Mouse (Mus musculus): ENCODE data around the gene Hoxd1. TPM values are rescaled to one million over a fixed set of nuclear protein-coding genes. Genes with fewer than 3 reads are reported as not detected.

The Hoxd1 gene
- polyA plus RNA-seq, 1 experiment from 2014 or later = not detected

DNA sequence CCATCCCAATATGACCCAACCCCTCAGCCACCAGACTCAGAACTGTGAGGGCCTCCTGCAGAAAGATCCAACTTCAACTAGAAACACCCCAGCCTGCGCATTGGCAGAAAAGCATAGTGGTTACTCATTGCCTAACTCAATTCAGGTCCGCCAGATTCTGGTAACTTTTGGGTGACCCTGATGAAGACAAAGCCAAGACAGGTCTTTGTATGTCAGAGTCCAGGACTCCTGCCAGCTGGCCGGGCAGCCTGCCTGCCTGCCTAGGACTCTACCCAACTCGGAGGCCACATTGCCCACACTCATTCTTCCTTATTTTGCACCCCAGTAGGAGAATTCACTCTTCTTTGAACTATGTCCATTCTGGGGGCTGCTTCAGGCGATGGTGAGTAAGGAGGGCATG, 36.2 kb upstream of the Hoxd1 start, which contains the start of gene Gm28230:
Gm28230 (plus strand) TSS at position 178 of the 400 bp plus-strand sequence.
- 30% methylated on average over 5 of the region's 5 CpGs for WGBS
- Histone ChIP-seq H3K9ac (ENCODE audit: low read length) (no peak within 1 kb of the TSS), H3K4me1 (replicated peaks; ENCODE audit: control insufficient read depth, insufficient read depth) (no peaks in the 10 kb centered on the region), H3K4me2 (replicated peaks; ENCODE audit: low read depth) (peak within 1 kb of the TSS; percentile 23; the same call in 1 of the 2 replicates), H3K27ac (replicated peaks) (no peak within 1 kb of the TSS), H3K27me3 (ENCODE audit: control insufficient read depth, insufficient read depth, low read length) (peaks cover 35% of the 10 kb centered on the region), H3K4me3 (ENCODE audit: low read depth, low read length) (peak within 1 kb of the TSS; percentile 12), H3K9me3 (ENCODE audit: control insufficient read depth, low read length) (no peaks in the 10 kb centered on the region), H3K36me3 (ENCODE audit: control insufficient read depth, insufficient read depth, low read length) (no peaks in the 10 kb centered on the region)
- TF ChIP-seq CTCF (IDR thresholded peaks at IDR 0.05; ENCODE audit: low read depth) = no peak
- ATAC-seq (ENCODE audit: low FRiP score, low TSS enrichment) (no peak), DNase-seq (ENCODE audit: low spot score) (no peak)

GRCm38 (mm10) chr2:74726973-74727639, 35.7 kb upstream of the Hoxd1 start:
- H3K36me3 ChIP-seq (ENCODE audit: control insufficient read depth, insufficient read depth, low read length) = no peaks in the 10 kb centered on the region
- WGBS = 12% methylated on average over 37 of the region's 43 CpGs
- no peak overlapping the region for H3K27ac ChIP-seq (replicated peaks)
- TF ChIP-seq CTCF (IDR thresholded peaks at IDR 0.05; ENCODE audit: low read depth) (no peak), EP300 (optimal IDR thresholded peaks at IDR 0.05) (no peak)
- H3K27me3 ChIP-seq (ENCODE audit: control insufficient read depth, insufficient read depth, low read length) = peaks cover 31% of the 10 kb centered on the region
- H3K4me2 ChIP-seq (replicated peaks; ENCODE audit: low read depth) = peak overlapping the region; percentile 23; the same call in 1 of the 2 replicates
- 0 out of 2 replicates have a peak, but pooled peaks have one; percentile 15 for ATAC-seq (ENCODE audit: low FRiP score, low TSS enrichment)
- DNase-seq (ENCODE audit: low spot score) = no peak
- H3K9me3 ChIP-seq (ENCODE audit: control insufficient read depth, low read length) = no peaks in the 10 kb centered on the region
- H3K4me3 ChIP-seq (ENCODE audit: low read depth, low read length) = peak overlapping the region; percentile 12
- no peak overlapping the region for H3K9ac ChIP-seq (ENCODE audit: low read length)
- H3K4me1 ChIP-seq (replicated peaks; ENCODE audit: control insufficient read depth, insufficient read depth) = no peaks in the 10 kb centered on the region

DNA sequence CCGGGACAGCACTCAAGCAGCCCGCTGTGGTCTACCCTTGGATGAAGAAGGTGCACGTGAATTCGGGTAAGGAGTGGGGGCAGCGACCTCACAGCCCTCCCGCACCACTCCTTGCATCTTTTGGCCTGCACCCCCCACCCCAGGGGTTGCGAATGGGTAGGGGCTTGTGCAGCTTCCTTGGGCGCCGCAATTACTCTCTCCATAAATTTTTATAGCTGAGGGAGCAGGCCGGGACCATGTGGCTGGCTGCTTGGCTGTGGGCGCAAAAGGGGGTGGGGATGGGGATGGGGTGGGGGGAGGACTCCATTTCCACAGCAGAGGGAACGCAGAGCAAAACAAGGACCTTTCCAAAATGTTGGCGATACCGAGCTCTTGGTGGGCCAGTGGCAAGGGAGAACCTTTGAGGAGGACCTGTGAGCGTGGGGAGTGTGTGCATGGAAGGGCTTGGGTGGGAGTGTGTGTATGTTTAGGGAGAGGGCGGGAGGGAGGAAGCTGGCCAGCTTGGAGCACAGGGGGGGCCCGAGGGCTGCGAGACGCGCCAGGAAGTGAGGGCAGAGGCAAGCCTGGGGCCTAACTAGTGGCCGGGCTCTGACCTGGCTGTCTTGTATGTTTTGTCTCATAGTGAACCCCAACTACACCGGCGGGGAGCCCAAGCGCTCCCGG, 35.0 kb upstream of the Hoxd1 start:
- DNase-seq (ENCODE audit: low spot score) (no peak), ATAC-seq (ENCODE audit: low FRiP score, low TSS enrichment) (0 out of 2 replicates have a peak, but pooled peaks have one; percentile 12)
- Histone ChIP-seq H3K9ac (ENCODE audit: low read length) (no peak overlapping the region), H3K4me2 (replicated peaks; ENCODE audit: low read depth) (0 out of 2 replicates have a peak overlapping the region, but pooled peaks have one; percentile 23), H3K4me3 (ENCODE audit: low read depth, low read length) (peak overlapping the region; percentile 12), H3K36me3 (ENCODE audit: control insufficient read depth, insufficient read depth, low read length) (no peaks in the 10 kb centered on the region), H3K9me3 (ENCODE audit: control insufficient read depth, low read length) (no peaks in the 10 kb centered on the region), H3K27me3 (ENCODE audit: control insufficient read depth, insufficient read depth, low read length) (peaks cover 32% of the 10 kb centered on the region), H3K4me1 (replicated peaks; ENCODE audit: control insufficient read depth, insufficient read depth) (no peaks in the 10 kb centered on the region), H3K27ac (replicated peaks) (no peak overlapping the region)
- WGBS = 12% methylated on average over 25 of the region's 25 CpGs
- TF ChIP-seq EP300 (optimal IDR thresholded peaks at IDR 0.05) (no peak), CTCF (IDR thresholded peaks at IDR 0.05; ENCODE audit: low read depth) (no peak)

DNA sequence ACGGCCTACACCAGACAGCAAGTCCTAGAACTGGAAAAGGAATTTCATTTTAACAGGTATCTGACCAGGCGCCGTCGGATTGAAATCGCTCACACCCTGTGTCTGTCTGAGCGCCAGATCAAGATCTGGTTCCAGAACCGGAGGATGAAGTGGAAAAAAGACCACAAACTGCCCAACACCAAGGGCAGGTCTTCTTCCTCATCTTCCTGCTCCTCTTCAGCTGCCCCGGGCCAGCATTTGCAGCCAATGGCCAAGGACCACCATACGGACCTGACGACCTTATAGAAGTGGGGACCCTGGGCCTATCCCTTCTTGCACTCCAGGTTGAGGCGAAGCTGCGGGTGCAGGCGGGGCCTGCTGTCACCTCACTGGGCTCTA, 34.5 kb upstream of the Hoxd1 start:
- WGBS = 34% methylated on average over 13 of the region's 13 CpGs
- Histone ChIP-seq H3K4me2 (replicated peaks; ENCODE audit: low read depth) (no peak overlapping the region), H3K27me3 (ENCODE audit: control insufficient read depth, insufficient read depth, low read length) (peaks cover 32% of the 10 kb centered on the region), H3K9me3 (ENCODE audit: control insufficient read depth, low read length) (no peaks in the 10 kb centered on the region), H3K9ac (ENCODE audit: low read length) (no peak overlapping the region), H3K27ac (replicated peaks) (no peak overlapping the region), H3K4me1 (replicated peaks; ENCODE audit: control insufficient read depth, insufficient read depth) (no peaks in the 10 kb centered on the region), H3K4me3 (ENCODE audit: low read depth, low read length) (no peak overlapping the region), H3K36me3 (ENCODE audit: control insufficient read depth, insufficient read depth, low read length) (no peaks in the 10 kb centered on the region)
- DNase-seq (ENCODE audit: low spot score) (no peak), ATAC-seq (ENCODE audit: low FRiP score, low TSS enrichment) (no peak)
- TF ChIP-seq CTCF (IDR thresholded peaks at IDR 0.05; ENCODE audit: low read depth) (no peak), EP300 (optimal IDR thresholded peaks at IDR 0.05) (no peak)

GRCm38 (mm10) chr2:74730331-74730730, 32.4 kb upstream of the Hoxd1 start:
- TF ChIP-seq EP300 (optimal IDR thresholded peaks at IDR 0.05) = no peak
- no peak for TF ChIP-seq CTCF (IDR thresholded peaks at IDR 0.05; ENCODE audit: low read depth)
- Histone ChIP-seq H3K4me1 (replicated peaks; ENCODE audit: control insufficient read depth, insufficient read depth) (no peaks in the 10 kb centered on the region), H3K36me3 (ENCODE audit: control insufficient read depth, insufficient read depth, low read length) (no peaks in the 10 kb centered on the region), H3K9ac (ENCODE audit: low read length) (no peak overlapping the region), H3K27ac (replicated peaks) (no peak overlapping the region), H3K27me3 (ENCODE audit: control insufficient read depth, insufficient read depth, low read length) (peaks cover 27% of the 10 kb centered on the region), H3K9me3 (ENCODE audit: control insufficient read depth, low read length) (no peaks in the 10 kb centered on the region), H3K4me2 (replicated peaks; ENCODE audit: low read depth) (no peak overlapping the region), H3K4me3 (ENCODE audit: low read depth, low read length) (no peak overlapping the region)
- no peak for ATAC-seq (ENCODE audit: low FRiP score, low TSS enrichment)
- WGBS = 27% methylated on average over 8 of the region's 8 CpGs
- DNase-seq (ENCODE audit: low spot score) = no peak

DNA sequence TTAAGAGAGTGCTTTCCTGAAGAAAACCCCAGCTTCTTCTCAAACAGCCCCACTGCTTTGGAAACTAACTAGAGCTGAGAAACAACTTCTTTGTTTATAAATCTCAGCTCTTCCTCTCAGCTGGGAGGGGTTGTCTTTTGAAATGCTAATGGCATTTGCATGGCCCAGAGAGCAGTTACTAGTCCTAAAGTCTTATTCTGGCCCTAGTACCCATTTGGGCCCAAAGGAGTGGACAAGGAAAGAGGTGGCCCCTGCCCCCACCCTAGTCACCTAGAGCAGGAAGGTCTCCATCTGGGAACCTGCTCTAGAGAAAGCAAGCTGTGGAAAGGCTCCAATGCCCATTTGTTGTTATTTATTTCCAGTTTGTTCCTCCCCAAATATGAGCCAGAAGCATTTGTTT, 31.7 kb upstream of the Hoxd1 start:
- Histone ChIP-seq H3K27ac (replicated peaks) (no peak overlapping the region), H3K4me2 (replicated peaks; ENCODE audit: low read depth) (no peak overlapping the region), H3K4me3 (ENCODE audit: low read depth, low read length) (no peak overlapping the region), H3K9ac (ENCODE audit: low read length) (no peak overlapping the region), H3K27me3 (ENCODE audit: control insufficient read depth, insufficient read depth, low read length) (peaks cover 28% of the 10 kb centered on the region), H3K36me3 (ENCODE audit: control insufficient read depth, insufficient read depth, low read length) (no peaks in the 10 kb centered on the region), H3K4me1 (replicated peaks; ENCODE audit: control insufficient read depth, insufficient read depth) (no peaks in the 10 kb centered on the region), H3K9me3 (ENCODE audit: control insufficient read depth, low read length) (no peaks in the 10 kb centered on the region)
- no peak for TF ChIP-seq CTCF (IDR thresholded peaks at IDR 0.05; ENCODE audit: low read depth)
- TF ChIP-seq EP300 (optimal IDR thresholded peaks at IDR 0.05) = no peak
- DNase-seq (ENCODE audit: low spot score) (no peak), ATAC-seq (ENCODE audit: low FRiP score, low TSS enrichment) (no peak)
